Mouse (Mus musculus) heart, postnatal 14 days (tissue): ENCODE measurements around the gene Nucb1. TPM values are rescaled to one million over a fixed set of nuclear protein-coding genes. Genes with fewer than 3 reads are reported as not detected.
"Not testable (repeated sequence)": the region's sequence is repeated elsewhere in the genome, so short reads cannot be mapped to it uniquely, and the experiment has no call there.

Experiments
- DNase-seq, 2 experiments: peaks; one replicate each; pipeline ENCODE4 v3.0.0; 2021 to 2022
- intact Hi-C: fragments of 180-260 bp; cut with DNase I; formaldehyde crosslinking; loops from one replicate; pipeline ENCODE4 v1.15.1; 2025
- total RNA-seq, 2 experiments: library from RNA; stranded (reverse); gene quantifications; 2 replicates each; pipeline ENCODE4 v1.2.3; 2021

The Nucb1 gene
- total RNA-seq, 2 experiments from 2014 or later: 116 to 137 TPM

DNA sequence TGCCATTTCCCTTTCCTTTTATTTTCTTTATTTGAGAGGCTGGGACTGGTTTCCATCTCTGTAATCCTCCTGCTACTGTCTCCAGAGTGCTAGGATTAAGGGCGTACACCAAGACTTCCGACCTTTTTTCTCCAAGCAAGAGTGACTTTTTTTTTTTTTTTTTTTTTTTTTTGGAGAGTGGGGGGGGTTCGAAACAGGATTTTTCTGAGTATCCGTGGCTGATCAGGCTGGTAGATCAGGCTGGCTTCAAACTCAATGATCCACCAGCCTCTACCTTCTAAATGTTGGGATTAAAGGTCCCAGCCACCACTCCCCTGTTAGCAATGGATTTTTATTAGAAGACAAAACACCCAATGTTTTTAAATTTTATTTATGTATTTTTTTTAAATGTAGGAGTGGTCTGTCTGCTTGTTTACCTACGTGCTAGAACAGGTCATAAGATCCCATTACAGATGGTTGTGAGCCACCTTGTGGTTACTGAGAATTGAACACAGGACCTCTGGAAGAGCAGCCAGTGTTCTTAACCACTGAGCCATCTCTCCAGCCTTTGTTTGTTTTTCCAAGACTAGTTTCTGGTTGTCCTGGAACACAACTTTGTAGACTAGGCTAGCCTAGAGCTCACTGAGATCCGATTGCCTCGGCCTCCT, 16.4 kb upstream of the Nucb1 start:
- intact Hi-C loops: no loop called here
- no peak for DNase-seq

DNA sequence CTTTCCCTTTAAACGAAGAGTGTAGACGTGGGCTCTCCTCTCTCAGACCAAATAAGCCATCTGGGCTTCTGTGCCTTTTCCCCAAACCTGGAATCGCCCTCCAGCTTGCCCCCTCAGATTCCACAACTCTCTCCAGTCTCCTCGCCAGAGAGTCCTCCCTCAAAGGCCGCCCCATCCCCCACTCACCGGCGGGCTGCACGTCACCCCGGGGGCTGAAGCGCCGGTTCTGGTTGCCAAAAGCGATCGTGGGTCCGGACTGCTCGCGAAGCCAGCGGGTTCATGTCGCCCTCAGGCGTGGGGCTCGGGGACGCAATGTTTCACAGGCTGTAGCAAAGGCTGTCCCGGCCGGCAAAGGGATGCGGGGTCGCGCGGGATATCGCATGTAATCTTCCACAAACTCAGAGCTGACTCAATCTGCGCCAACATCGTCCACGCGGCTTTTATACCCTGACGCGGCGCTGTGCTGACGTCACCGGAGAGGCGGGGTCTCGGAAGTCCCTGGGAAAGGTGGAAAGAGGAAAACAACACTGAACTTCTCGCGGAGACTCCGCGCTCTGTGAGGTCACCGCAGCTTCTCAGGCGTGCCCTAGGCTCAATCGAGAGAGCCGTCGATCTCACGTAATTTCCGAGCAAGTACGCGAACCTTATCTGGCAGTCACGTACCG, 15.7 kb upstream of the Nucb1 start, which contains the start of the genes Ppp1r15a and Plekha4:
Gene Ppp1r15a (minus strand): TSS at position 460 of the 665 bp plus-strand sequence.
Gene Plekha4 (plus strand): TSS at position 522 of the 665 bp plus-strand sequence.
- peak; percentile 95 to 97 for DNase-seq
- intact Hi-C loops: no loop called here

DNA sequence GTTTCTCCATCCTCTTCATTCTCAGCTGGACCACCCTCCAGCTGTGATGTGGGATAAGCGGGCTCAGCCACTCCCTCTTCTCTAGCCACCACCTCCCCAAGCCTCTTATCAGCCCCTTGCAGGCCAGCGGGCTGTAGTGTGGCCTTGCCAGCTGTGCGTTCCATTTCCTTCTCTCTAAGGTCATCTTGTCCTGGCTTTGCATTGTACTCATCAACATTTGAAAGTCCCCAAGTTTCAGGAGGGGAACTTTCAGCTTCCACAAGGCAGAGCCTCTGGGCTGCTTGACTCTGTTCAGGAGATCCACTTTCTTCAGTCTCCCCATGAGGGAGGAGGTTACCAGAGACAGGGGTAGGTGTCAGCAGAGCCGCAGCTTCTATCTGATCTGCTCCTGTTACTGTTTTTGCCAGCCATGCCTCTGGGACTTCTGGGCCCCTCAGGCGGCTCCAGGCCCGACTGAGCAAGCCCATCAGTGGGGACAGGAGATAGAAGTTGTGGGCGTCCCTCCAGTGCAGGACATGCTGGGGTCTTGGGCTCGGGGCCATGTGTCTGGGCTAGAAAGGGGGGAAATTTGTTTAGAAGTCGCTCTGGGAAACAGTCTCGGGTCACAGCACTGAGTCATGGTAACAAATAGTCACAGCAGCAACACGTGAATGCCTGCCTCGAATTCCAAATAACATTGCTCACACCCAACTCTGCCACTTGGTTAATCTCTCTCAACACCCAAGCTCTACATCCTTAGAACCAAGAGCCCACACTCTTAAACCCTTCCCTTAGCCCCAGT, 14.8 kb upstream of the Nucb1 start:
- intact Hi-C loops: no loop called here
- DNase-seq: peak; percentile 48 to 51

DNA sequence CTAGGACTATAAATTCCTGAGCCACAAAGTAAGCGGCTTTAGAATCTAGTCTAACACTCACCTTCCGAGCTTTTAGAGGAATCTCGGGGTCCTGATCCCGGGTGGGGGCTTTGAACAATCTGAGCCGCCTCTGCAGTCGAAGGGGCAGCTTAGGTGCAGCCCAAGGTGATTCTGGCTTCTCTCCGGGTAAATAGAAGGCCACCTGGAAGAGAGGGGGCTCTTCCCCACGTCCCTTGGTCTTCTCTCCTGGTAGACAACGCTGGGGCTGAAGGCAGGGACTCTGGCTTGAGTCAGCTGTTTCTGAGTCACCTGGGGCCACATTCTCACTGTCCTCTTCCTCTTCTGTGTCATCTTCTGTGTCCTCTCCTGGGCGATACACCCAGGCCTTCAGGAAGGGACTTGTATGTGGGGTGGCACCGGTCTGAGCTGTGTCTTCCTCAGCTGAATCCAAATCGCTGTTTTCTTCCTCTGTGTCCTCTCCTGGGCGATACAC, 13.5 kb upstream of the Nucb1 start:
- intact Hi-C loops: loop anchor here (2.0 kb wide), 1 partner anchor 49 kb away; no protein-coding TSS in a partner anchor
- no peak for DNase-seq

DNA sequence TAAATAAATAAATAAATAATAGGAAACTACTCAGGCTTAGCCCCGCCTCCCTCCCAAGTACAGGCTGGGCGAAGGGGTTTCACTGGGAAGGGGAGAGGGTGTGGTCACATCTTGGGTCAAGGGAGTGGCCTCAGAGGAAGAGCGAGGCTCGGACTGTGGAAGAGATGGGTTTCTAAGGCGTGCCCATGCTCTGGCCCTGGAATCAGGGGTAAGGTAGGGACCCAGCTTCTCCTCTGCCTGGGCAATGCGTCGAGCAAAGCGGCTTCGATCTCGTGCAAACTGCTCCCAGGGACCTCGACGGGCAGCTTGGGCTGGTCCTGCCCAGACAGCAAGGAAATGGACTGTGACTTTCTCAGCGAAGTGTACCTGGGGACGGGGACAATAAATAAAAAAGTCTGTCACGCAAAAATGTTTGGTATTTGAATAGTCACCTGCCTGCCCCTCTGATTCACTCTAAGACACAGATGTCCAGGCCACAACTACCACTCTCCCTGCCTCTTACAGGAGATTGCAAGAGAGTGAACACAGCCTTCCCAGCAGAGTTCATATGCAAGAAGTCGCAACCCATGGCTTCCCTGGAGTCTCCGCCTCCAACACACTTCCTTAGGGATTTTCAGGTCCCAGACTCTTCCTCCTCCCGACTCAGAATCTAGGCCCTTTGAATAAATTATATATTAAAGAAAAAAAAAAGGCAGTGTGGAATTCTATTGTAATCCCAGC, 12.9 kb upstream of the Nucb1 start:
- intact Hi-C loops: loop anchor here (2.0 kb wide), 1 partner anchor 48 kb away; no protein-coding TSS in a partner anchor
- DNase-seq: no peak

DNA sequence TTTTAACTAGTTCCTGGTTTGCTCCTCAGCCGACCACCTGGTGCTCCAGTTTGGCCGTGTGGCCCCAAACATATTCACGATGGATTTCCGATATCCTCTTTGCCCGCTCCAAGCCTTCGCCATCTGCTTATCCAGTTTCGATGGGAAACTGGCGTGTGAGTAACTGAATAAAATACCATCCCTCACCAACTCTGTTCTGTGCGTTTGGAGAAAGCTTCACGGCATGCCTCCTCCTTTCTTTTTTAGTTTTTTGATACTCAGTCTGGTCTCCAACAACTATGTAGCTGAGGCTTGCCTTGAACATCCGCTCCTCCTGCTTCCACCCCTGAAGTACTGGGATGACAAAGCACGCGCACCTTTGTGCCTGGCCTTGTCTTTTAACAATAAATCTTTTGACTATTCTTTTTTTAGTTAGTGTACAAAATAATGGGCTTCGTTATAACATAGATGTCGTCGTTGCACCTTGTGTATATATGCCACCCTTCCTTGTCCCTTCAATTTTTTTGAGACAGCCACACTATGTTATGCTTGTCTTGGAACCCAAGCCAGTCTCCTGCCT, 12.1 kb upstream of the Nucb1 start:
- intact Hi-C loops: loop anchor here (2.0 kb wide), 1 partner anchor 47 kb away; no protein-coding TSS in a partner anchor
- DNase-seq: no peak

DNA sequence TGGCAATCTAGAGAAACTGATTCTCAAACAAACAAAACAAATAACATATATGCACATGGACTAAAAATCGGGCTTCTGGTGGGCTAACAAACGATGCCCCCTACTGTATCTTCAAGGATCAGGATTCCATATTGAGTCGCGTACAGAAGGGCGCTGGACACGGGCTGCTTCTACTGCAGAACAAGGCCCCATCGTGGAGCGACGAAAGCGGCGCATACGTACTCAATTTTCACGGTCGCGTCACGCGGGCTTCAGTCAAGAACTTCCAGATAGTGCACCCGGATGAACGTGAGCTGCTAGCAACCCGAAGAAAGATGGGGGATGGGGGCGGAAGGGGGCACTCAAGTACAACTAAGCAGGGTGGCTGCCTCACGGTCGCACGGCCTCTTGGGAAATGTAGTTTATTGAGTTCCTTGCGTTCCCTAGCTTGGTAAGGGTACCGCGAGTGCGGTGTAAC, 11.6 kb upstream of the Nucb1 start:
- DNase-seq: peak; percentile 83 to 86
- intact Hi-C loops: loop anchor here (2.0 kb wide), 1 partner anchor 47 kb away; no protein-coding TSS in a partner anchor

DNA sequence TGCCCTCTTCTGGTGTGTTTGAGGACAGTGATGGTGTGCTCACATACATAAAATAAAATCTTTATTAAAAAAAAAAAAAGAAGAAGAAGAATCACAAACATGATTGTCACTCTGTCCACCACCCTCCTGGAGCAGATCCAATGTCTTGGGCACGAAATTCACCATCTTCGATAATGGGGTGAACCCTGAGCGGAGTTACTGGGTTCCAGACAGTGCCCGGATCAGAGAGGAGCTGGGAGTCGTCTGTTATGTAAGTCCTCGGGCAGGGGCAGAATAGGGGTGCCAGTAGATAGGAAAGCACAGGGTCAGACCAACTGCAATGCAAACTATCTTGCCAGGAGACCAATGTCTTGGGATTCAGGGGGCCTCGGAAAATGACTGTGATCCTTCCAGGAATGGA, 10.4 kb upstream of the Nucb1 start:
- intact Hi-C loops: no loop called here
- DNase-seq: no peak

DNA sequence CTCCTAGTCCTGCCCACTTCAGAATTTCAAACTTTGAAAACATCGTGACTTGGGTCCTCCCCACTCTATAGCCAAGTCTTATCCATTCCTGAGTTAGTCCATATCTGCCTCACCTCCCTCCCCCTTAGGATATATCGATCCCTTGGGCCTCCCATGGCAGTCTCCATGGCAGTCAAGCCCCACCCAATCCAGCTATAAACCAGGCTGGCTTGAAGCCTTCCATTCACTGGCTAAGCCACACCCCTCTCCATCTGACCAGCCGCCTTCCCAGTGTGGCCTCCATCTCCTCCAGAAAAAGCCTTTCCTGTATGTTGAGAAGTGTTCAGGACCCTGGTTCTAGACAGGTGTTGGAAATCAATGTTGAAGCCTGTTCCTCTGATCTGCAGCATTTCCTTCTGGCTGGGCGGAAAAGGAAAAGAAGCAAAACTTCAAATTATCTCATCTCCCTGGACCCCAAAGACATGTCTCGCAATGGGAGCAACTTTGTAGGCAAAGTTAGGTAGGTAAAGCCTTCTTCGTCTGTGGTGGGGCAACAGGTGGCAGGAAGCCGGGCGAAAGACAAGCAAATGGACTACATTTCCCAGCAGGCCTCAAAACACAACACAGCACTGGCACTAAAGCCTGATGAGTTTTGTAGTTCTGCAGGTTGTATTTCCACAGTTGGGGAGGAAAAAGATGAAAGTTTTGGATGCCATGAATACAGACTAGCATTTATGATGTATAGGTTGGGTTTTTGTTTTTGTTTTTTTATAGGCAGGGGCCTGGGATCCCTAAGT, 9.3 kb upstream of the Nucb1 start:
- intact Hi-C loops: no loop called here
- DNase-seq: no peak

DNA sequence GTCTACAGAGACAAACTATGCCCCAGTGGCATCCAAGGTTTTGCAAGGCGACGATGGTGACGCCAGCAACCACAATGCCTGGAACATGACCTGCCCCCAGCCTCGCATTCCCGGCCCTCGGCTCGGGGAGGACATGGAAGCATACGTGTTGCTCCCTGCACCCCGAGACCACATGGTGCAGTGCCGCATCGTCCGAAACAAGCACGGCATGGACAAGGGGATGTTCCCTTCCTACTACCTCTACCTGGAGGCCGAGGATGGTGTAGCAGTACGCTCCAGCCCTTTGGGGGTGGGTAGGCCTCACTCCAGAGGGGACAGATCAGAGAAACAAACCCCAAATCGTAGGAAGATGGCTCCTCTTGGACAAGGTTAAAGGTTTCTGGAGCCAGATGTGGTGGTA, 8.4 kb upstream of the Nucb1 start:
- DNase-seq: no peak
- intact Hi-C loops: no loop called here

DNA sequence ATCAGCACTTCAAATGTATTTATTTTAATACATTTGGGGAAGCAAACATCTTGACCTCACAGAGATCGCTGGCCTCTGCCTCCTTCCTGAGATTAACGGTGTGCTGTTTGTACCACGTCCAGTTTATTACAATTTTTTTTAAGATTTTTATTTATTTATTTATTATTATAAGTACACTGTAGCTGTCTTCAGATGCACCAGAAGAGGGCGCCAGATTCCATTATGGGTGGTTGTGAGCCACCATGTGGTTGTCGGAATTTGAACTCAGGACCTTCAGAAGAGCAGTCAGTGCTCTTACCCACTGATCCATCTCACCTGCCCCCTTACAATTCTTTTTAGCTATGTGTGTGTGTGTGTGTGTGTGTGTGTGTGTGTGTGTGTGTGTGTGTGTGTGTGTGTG, 6.6 kb upstream of the Nucb1 start:
- intact Hi-C loops, DNase-seq: not testable (repeated sequence)

DNA sequence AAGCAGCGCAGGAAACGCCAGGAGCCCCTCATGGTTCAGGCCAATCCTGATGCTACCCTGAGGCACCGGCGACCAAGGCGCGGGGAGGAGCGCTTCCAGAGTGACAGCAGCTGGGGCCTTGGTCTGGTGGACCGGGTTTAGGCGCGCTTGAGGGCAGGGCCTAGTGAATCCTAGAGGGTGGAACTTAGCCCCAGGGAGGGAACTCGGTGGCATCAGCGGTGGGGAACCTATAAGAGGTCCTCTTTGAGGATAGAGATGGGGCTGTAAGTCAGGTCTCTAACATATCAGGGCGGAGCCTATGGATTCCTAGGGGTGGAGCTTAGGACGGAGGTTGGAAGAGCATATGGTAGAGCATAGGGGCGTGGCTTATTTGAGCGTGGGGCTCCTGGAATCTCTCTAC, 5.2 kb upstream of the Nucb1 start:
- DNase-seq: no peak
- intact Hi-C loops: no loop called here

DNA sequence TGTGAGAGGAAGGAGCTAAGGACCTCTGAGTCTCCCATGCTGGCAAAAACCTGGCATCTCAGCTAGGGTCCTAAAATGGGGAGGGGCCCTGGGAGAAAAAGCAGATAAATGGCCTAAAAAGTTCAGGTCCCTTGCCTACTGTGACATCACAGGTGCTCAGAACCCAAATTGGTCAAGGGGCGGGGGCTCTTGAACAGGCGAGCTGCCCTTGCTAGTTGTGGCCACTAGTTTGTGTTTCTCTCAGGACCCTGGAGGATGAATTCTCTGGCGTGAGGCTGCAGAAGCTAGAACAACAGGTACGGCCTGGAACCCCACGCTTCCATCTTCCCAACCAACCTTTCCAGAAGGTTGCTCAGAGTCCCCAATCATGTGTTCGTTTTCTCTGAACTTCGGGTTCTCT, 4.2 kb upstream of the Nucb1 start:
- no peak for DNase-seq
- intact Hi-C loops: no loop called here

DNA sequence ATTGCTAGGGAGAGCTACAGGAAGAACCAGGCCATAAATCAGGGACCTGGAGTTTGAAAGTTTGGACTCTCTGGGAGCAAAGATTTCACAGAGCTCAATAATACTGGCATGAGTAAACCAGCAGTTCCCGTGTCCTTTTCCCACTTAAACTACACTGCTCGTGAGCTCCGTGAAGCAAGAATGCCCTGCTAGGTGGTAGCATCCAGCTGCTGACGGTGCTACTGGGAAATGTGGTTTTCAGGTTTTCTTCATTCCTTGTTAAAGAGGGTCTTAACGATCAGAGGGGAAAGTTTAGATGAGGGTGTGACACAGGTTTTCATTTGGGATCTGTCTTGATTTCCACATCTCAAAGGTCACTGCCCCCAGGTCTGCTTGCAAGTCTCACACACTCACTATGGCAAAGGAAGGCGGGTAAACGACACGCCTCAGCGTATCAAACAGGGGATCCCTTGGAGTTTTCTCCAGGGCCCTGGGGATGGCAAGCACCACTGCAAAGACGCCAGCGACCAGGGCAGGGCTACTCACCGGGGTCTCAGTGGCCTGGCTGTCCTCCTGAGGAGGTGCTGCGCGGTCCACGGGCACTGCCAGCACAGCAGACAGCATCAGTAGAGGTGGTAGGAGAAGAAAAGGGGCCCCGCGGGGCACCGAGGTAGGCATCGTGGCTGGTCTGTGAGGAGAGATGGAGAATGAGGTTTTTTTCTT, 874 bp downstream of the Nucb1 start:
- intact Hi-C loops: no loop called here
- no peak for DNase-seq

DNA sequence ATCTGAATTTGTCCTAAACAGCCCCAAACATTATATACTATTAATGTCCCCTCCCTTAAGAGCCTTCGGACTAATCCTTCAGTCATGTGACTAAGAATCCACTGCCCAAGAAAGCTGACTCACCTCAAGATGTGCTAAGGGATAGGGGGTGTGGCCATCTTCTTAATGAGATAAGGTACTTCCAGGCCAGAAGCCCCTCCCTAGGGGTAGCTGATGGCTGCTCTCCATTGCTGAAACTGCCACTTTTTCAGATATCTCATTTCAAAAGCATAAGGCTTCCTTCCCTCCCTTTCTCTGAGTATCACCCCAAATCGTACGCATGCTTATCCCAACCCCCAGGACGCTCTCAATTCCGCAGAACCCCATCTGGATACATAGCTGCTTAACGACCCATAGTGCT, 1.6 kb downstream of the Nucb1 start:
- intact Hi-C loops: no loop called here

DNA sequence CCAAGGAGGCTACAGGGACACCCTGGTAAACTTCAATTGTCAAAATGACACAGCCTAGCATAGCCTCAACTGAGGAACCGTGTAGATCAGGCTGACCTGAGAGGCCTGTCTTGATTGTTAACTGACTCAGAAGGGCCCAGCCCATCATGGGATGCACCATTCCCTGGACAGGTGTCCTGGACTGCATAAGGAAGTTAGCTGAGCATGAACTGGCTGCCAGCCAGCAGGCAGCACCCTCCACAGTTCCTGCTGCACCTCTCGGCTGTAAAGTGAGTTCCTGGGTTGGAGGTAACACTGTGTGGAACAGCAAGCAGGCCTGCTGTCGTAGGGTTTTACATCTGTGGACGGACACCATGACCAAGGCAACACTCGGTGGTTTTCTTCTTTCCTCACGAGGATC, 2.6 kb downstream of the Nucb1 start:
- no peak for DNase-seq
- intact Hi-C loops: no loop called here

More for the DNA sequence above, 1.6 kb downstream of the Nucb1 start:
- DNase-seq: no peak

DNA sequence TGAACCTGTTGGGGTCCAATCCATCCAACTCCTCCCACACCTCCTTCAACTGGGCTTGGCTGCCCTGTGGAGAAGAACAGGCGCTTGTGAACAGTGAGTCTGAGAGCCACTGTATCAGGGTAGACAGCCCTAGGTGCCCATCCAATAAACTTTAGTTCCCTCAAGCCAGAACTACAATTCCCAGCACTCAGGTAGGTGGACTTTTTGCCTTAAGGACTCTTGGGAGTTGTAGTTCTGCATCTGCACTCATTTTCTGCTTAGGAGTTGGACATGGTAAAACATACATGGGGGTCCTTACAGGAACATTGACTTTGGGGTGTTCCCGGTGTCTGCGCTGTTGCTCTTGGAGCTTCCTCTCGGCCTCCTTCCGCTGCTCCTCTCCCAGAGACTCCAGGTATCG, 11.8 kb downstream of the Nucb1 start:
- intact Hi-C loops: no loop called here
- no peak for DNase-seq

DNA sequence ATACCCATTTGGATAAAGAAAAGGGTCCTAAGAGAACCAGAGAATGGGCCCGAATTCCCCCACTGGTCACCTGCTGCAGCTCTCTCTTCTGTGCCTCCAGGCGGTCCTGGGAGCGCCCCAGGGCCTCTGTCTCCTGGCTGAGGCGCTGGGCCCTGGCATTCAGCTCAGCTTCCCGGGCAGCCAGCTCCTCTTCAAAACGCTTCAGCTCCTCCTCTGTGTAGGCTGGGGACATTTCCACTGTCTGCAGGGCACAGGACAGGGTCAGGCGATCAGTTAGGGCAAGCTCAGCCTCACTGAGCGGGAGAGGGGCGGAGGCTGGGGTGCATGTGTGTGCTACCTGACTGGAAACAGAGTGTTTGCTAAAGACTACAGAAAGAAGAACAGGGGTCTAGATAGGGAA, 15.7 kb downstream of the Nucb1 start:
- intact Hi-C loops: no loop called here
- DNase-seq: peak; percentile 31 to 37

DNA sequence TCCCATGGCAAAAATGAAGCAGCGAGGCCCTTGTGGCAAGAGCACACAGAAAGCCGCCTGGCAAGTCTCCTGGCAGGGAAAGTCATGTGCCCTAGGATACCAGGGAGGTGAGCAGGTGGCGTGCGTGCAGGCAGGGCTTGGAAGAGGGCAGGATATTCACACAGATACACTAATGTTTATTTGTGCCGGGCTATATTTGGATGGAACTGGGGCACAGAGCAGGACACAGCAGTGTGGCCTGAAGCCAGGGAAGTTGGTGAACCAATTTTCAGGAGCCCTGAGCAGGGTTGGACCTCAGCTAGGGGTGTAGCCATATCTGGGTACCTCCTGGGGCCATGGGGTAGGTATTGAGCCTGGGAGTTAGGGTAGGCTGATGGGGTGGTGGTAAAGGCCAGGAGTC, 17.3 kb downstream of the Nucb1 start:
- intact Hi-C loops: no loop called here
- peak; percentile 36 to 63 for DNase-seq
